Mouse (Mus musculus) C2C12 (cell line): ENCODE results near the gene Dhx29.

Experiments
- CTCF ChIP-seq: IDR thresholded peaks from one replicate; pipeline ENCODE4 v1.5.1; 2011; ENCODE audit not compliant: control insufficient read depth, insufficient read depth, insufficient read length
- MAX ChIP-seq: IDR thresholded peaks from one replicate; pipeline ENCODE4 v1.6.1; 2011; ENCODE audit warnings: mild to moderate bottlenecking, control low read depth
- MYOG ChIP-seq: IDR thresholded peaks from one replicate; pipeline ENCODE4 v1.6.1; 2011; ENCODE audit not compliant: control insufficient read depth, insufficient read length; ENCODE audit errors: extremely low read depth
- USF1 ChIP-seq: IDR thresholded peaks from one replicate; pipeline ENCODE4 v1.6.1; 2011; ENCODE audit warnings: low read depth, mild to moderate bottlenecking, control low read depth, moderate library complexity

- TF ChIP-seq MAX (no peak), CTCF (no peak), USF1 (no peak), MYOG (no peak)
Observed at GRCm38 (mm10) chr13:112925266-112925665, 2.0 kb upstream of the Dhx29 start.
